Mouse (Mus musculus) gastrocnemius, postnatal 36 days (tissue): ENCODE results near the gene Ttll9. TPM values are rescaled to one million over a fixed set of nuclear protein-coding genes. Genes with fewer than 3 reads are reported as not detected.

ENCODE experiments used
- DNase-seq, 2 experiments: peaks; one replicate each; pipeline ENCODE4 v3.0.0; 2022
- intact Hi-C: fragments of 180-260 bp; cut with DNase I; formaldehyde crosslinking; loops from one replicate; pipeline ENCODE4 v1.15.1; 2025
- total RNA-seq, 2 experiments: library from RNA; stranded (reverse); gene quantifications; 2 replicates each; pipeline ENCODE4 v1.2.3; 2021

Gene Ttll9
- total RNA-seq, 2 experiments from 2014 or later = not detected

DNA sequence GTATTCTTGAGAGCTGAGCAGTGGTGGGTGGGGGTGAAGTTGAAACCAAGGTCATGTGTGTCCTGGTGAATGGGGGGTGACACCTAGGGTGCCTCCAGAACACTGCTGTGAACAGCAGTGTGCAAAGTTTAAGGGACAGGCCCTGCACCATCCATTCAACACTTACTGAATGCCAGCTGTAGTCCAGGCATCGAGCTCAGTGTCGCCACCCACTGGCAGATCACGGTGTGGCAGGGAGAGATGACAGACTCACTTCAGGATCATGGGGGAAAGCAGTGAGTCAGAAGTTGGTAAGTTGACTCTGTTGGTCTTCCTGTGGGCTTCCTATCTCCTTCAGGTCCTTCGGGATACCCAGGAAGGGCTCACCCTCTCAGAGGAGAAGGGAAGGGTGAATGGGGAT lies 22.4 kb upstream of the Ttll9 start:
- intact Hi-C loops = loop anchor here (2.0 to 5.0 kb wide), 2 partner anchors 57 to 108 kb away; partner anchors contain the start of gene Bcl2l1
- DNase-seq = no peak

DNA sequence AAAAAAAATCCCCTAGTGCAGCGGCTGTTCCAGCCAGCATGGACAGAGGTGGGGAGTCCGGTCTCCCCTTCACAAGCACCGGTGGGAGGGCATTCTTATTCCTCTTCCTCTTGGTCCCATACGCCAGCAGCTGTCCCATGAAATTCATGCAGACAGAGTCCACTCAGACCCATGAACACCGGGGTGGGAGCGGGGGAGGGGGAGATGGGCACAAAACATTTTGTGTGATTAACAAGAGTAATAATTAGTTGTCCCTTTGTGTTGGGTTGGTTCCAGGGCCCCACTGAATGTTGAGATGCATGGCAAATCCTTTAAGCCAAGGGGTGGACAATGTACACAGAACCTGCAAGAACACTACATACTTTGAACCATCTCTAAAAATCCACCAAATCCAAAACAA lies 21.2 kb upstream of the Ttll9 start:
- intact Hi-C loops = no loop called here
- no peak for DNase-seq

DNA sequence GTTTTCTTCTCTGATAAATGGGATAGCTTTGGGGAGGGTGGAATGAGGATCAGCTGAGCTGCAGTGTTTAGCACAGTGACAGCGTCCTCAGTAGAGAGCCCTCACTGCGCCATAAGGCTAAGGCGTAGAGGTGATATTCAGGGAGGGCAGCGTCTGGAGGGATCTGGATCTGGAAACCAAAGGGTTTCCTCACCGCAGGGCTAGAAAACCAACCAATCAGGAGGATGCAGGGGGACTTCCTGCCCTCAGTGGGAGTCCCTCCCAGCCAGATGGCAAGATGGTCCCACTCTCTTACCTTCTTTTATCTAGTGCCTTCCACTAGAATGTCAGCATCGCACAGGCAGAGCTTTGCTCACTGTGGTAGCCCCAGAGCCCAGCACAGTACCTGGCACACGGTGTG lies 20.5 kb upstream of the Ttll9 start:
- intact Hi-C loops = no loop called here
- no peak for DNase-seq

DNA sequence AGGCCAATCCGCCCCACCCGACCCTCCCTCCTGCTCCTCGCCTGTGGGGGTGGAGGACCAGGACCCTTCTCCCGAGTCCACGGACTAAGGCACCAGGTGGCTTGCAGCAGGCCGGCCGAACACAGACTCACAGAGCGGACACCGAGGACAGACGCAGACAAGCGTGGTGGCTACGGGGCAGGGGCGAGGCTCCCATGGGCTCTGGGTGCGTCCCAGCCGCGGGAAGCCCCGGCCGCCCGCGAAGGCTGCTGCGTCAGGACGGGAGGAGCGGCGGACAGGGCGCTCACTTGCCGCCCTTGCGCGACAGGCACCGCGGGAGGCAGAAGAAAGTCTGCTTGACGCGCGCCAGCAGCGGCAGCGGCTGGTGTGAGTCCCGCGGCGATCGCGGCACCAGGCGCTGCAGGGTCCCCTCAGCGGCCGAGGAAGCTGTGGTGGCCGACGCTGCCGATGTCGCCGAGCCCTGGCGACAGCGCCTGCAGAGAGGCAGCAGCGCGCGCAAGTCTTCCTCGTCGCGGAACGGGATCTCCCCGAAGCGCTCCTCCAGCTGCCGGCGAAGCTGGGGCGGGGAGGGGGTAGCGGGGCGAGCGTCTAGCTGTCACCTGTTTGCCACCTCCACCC lies 19.3 kb upstream of the Ttll9 start:
- intact Hi-C loops = no loop called here
- DNase-seq = no peak

DNA sequence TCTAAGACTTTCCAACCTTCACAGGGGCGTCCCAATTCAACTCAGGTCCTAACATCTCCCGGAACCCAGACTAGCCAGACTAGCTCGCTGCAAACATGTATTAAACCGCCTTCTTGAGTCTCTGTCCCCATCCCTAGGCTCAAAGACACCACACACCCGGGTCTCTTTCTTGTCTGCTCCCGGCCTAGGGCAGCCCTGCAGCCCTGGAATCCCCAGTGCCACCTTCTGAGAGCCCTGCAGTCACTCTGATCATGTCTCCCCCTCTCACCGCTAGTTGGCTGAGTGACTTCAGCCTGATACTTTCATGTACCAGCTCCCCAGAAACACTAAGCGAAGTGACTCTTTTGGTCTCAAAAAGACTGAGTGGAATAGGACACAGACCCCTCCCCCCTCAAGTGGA lies 18.7 kb upstream of the Ttll9 start:
- intact Hi-C loops = no loop called here
- no peak for DNase-seq

DNA sequence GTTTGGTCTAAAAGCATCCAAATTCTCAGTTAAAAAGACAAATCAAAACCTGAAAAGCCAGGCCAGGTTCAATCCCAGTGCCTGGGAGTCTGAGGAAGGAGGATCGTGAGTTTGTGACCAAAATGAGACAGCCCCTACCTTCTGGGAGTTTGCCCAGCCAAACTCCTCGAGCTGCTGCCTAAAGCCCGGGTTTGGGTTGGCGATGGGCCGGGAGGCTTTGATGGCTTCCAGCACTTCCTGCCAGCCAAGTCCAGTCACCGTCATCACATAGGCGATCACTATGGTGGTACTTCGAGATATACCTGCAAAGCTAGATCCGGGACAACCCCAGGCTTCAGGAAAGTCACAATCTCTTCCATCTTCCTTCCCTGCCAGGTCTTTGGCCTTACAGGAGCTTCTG lies 18.3 kb upstream of the Ttll9 start:
- no peak for DNase-seq
- intact Hi-C loops = no loop called here

DNA sequence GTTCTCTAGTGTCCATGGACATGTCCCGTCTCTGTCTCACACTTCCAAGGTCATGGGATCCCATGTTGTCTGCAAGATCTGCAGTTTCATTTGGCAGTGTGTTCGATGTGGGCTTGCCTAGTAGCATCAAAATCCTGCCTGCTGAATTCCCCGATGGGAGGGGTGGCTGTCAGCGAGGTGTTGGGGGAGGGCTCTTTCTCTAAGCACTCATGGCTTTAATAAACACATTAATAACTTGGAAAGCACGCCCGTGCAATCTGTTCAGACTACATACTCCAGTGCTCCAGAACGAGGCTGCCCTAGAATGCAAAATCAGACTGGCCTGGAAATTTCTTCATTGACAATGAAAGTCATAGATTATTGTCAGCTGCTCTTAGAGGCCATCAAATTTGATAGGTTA lies 15.2 kb upstream of the Ttll9 start:
- no peak for DNase-seq
- intact Hi-C loops = no loop called here

DNA sequence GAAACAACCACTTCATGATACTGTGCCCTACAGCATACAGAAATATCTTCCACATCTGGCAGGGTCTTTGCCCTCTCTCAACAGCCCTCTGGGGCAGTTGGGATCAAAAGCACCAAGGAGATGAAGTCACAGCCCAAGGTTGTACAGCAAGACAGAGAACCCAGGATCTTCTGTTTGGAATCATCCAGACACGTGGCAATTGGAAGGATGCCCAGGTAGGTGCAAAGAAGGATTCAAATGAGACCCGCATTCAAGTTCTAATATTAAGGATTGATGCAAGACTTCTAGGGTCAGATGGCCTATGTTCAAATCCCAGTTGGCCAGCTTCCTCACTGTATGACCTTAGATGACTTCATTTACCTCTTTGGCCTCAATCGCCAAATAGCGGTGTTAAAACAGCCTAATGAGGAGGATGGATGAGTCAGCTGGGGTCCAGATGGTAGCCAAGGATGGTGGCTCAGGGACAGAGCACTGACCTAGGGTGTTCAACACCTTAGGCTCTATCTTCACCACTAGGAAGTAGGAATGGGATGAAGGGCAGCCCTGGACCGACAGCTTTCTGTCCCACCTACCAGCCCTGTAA lies 13.8 kb upstream of the Ttll9 start:
- intact Hi-C loops = no loop called here
- DNase-seq = no peak

DNA sequence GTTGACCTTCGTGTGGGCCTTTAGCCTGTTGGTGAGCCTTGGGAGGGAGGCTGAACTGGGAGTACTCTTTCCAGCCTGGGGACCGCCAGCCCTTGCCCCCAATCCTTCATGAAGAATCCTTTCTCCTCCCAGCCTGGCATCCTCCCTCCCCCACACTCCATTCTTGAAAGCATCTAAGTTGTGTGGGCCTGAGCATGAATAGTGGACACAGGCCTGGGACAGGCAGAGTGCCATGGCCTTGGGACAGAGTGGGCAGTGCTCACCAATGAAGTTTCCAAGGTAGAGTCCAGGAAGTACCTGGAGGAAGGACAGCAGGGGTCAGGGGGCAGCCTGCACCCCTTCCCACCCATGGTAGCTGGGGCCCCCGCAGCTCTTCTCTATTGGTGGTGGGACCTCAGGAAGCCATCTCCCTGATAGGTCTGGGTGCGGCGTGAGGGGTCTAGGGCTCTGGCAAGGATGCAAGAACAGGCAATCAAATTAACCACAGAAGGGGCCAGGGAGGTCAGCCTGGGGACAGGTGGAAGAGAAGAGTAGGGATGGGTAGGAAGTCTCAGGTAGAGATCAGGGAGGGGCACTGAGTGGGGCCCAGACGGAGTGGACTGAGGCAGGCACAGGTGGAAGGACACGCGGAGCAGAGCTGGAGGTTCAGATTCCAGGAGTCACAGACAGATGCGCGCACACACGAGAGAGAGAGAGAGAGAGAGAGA lies 11.8 kb upstream of the Ttll9 start:
- no peak for DNase-seq
- intact Hi-C loops = no loop called here

DNA sequence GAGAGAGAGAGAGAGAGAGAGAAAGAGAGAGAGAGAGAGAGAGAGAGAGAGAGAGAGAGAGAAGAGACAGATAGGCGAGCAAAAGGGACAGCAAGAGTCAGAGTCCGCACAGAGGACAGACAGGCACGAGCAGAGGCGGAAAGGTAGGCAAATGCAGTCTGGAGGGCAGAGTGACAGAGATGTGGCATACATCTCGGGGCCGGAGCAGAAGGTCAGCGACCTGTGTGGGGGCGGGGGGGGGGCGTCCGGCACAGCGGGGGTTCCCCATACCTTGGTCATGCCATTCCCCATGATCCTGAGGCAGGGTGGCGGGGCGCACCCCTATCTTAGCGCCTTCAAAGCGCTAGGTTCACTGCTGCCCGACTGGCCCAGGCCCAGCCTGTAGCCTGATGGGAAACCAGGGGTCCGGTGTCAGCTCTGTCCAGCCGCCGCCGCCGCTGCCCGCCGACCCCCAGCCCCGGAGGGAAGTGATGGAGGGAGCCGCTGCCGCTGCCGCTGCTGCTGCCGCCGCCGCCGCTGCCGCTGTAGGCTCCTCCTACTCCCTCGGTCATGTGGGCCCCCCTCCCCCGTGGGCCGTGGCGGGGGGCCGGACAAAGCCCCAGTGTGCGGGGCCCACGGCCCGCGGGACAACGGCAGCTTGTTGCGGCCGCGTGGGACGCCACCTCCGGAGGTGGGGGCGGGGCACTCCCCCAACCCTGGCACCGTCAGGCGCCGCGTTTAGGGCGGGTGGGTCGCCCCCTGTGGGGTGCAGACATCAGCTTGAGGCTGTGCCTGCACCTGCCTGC lies 11.0 kb upstream of the Ttll9 start, which contains the start of gene Dusp15:
Dusp15 (minus strand) TSS at position 634 of the 785 bp plus-strand sequence.
- intact Hi-C loops = no loop called here
- no peak for DNase-seq

DNA sequence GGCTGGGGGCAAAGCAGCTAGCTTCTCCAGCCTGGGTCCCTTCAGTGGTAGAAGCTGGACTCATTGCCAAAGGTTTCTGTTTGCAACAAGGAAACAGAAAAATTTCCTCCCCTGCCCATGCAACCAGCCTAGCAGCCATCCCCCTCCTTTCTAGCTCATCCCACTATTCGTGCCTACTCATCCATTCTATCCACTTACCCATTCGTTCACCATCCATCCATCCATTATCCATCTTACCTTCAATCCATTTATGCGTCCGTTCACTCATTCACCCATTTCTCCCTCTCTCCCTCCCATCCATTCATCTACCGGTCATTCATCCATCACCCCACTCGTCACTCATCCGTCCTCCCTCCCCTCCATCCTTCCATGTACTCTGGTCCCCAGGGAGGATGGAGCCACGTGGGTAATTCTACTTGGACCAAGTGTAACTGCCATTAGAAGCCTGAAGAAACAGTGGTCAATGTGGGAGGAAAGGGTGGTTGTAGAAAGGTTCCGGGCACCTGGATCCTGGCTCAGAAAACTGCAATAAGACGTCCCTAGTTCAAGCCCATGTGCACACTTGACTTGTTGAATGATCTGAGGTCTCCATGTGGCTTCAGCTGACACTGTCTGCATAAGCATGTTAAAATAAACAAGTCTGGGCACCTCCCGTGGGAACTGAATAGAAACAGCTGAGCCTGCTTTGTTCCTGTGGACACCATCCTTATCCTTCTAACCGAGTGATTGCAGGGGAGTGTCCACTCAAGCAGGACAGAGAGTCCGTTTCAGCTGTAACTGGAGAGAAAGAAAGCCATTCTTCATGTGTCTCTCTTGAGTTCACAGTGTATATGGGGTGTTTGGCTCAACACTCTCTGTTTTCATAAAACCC lies 10.2 kb upstream of the Ttll9 start:
- intact Hi-C loops = no loop called here
- no peak for DNase-seq

DNA sequence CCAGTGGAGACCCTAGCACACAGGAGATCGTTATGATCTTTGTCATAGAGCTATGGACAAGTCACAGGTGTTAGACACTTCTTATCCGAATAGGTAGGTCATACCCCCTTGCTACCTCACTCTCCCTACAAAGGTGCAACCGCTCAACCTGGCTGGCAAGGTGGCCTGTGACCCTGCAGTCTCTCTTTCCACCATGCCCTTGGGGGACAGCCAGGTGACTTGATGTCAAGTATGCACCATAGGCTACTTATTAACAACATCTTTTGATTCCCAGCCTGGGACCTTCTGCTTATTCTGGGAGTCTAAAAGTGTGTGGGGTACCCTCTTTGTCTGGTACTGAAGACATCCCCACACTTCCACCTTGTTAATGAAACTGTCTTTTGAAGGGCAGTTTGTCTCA lies 4.2 kb upstream of the Ttll9 start:
- intact Hi-C loops = no loop called here
- DNase-seq = no peak

DNA sequence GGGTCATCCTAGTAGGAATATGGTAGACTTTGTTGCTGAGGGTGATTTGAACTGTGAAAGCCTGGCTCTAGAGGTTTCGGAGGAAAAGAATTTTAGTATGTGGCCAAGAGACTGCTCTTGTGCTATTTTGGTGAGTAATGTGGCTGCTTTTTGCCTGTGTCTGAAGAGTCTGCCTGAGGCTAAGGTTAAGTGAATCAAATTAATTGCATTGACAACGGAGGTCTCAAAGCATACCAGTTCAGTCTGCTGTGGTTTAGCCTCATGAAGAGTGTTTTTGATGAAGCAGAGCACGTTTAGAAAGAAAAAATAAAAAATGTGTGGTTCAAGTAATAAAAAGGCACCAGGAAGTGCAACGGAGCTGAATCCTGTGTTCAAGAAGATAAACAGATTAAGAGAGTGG lies 3.3 kb downstream of the Ttll9 start:
- intact Hi-C loops = no loop called here
- no peak for DNase-seq

DNA sequence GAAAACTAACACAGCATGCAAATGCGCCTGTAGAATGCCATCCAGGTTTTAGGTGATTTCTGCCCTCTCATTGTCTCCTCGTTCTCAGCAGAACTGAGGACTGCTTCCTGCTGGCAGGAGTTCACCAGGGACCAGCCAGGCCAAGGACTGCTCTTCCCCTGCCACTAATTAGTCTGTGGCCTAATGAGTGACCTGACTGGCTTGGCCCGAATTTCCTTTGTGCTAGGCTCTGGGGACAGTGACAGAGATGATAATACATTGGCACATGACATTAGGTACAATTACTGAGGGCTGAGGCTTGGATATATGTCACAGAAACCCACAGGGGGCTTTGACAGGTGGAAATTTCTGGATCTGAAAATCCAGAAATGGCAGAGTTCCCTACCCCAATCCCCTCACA lies 14.7 kb downstream of the Ttll9 start:
- intact Hi-C loops = no loop called here
- no peak for DNase-seq

DNA sequence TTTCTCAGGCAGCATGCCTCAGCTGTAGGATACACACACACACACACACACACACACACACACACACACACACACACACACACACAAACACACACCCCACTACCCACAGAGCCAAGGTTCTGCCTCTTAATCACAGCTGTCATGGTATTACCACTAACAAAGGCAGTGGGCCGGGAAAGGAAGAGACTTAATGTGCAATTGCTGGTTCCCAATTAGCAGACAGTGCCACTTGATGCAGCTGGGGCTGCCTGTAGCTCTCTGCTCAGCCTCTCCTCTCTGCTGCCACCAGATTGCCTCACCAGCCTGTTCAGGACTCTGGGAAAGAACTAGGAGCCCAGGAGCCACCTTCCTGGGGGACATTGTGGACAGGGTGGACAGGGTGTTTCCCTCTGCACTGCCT lies 23.3 kb downstream of the Ttll9 start:
- intact Hi-C loops = no loop called here
- no peak for DNase-seq

DNA sequence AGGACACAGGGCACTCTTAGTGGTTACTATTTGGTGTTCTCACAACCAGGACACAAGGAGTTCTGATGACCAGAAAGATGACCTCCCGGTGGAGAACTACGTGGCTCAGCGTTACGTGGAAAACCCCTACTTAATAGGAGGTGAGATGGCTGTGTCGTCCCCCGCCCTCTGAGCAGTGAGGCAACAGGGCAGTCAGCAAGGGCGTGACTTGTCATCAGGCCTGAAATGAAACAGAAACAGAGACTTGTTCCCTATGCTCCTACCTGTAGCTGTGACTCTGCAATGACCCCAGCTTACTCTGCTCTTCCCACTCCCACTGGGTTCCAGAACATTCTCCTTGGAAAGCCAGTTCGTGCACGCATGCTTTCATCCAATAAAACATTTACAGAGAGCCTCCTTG lies 29.2 kb downstream of the Ttll9 start:
- intact Hi-C loops = no loop called here
- DNase-seq = no peak

DNA sequence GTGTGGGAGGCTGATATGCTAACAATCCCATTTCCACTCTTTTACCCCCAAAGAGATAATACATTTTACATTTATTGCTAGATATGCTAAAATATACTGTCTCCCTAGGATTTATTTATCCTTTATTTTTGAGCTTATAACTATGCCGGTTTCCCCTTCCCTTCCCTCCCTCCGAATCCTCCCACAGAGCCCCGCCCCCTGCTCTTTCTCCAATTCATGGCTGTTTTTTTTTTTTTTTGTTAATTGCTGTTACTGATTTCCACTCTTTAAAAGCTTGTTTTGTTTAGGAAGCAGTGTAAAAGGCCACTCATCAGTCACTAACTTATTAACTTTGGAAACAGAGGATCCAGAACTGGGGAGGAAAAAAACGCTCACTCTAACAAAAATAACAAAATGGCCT lies 34.8 kb downstream of the Ttll9 start:
- intact Hi-C loops = no loop called here
- no peak for DNase-seq

DNA sequence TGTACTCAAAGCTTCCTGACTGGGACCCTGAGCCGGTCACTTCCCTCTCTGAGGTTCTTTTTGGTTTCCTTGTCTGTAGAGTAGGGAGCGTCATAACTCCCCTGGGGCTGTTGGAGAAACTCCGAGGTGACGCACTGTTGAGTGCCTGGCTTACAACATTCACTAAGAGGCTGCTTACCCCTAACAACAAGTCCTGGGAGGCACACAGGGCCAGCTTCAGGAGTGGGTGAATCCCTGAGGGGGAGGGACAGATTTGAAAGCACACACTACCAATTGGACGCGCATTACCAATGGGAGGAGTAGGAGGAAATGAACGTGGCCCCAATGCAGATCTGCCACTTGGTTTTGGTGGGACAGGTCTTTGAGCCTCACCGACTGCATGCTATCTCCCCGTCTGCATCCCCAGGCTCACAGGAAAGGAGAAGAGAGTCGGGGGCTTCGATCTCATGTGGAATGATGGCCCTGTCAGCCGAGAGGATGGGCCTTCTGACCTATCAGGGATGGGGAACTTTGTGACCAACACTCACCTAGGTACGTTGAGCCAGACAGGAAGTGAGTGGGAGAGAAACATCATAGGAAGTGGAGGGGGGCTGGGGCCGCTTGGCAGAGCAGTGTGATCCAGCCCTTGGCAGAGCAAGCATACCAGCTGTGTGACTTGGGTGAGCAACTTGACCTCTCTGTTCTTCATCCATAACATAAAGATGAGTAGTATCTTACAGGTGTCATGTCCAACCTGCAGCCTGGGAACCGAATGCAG lies 40.4 kb downstream of the Ttll9 start:
- intact Hi-C loops = no loop called here

DNA sequence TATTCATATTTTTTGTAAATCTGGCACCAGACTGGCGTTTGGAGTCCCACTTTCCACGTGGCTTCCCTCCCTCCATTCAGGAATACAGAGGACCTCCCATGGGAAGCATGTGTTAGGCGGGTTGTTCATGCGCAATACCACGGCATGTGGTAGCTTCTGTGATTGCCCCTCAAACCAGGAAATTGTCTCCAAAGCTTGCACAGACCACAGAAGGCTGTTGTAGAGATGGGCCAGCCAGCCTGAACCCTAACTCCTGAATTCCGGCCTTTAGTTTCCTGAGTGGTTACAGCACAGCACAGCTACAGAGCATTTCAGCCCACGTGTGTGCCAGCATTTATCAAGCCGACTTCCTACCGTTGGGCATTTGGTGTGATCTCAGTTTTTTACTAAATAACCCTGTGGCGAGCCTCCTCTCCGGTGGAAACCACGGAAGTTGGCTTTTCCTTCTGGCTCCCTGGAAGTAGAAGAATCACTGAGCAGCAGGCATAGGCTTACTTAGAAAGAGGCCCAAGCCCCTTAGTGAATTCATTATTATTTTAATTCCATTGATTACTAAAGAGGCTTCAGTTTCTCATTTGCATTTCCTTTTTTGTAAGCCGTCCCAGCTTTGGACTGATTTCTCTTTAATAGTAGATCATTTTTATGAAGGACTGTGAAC lies 41.5 kb downstream of the Ttll9 start:
- intact Hi-C loops = no loop called here
- DNase-seq = no peak

More for the DNA sequence above, 40.4 kb downstream of the Ttll9 start:
- no peak for DNase-seq
